Mouse (Mus musculus): ENCODE results near the gene Gm35549. TPM values are rescaled to one million over a fixed set of nuclear protein-coding genes. Genes with fewer than 3 reads are reported as not detected.

Gene Gm35549
- polyA plus RNA-seq, 1 experiment from 2014 or later: not detected

- ATAC-seq (ENCODE audit: insufficient number of reproducible peaks, low FRiP score, low TSS enrichment, low read depth) (no peak), DNase-seq (ENCODE audit: low spot score) (no peak)
- H3K9ac ChIP-seq (ENCODE audit: low read length): no peak overlapping the region
- no peaks in the 10 kb centered on the region for H3K36me3 ChIP-seq (ENCODE audit: control insufficient read depth, insufficient read depth, low read length)
- H3K4me1 ChIP-seq (ENCODE audit: control insufficient read depth, insufficient read depth, low read length): no peaks in the 10 kb centered on the region
- WGBS: 93% methylated on average over 4 of the region's 4 CpGs
- H3K27me3 ChIP-seq (ENCODE audit: control insufficient read depth, insufficient read depth, low read length): no peaks in the 10 kb centered on the region
- no peaks in the 10 kb centered on the region for H3K9me3 ChIP-seq (ENCODE audit: control insufficient read depth, low read length)
- H3K27ac ChIP-seq (replicated peaks; ENCODE audit: low read depth, low read length): no peak overlapping the region
- no peak overlapping the region for H3K4me2 ChIP-seq (ENCODE audit: low read depth, severe bottlenecking)
- H3K4me3 ChIP-seq (ENCODE audit: low read depth, low read length): no peak overlapping the region
Observed at GRCm38 (mm10) chr9:122815239-122815851, 28.5 kb downstream of the Gm35549 start.

- no peak for DNase-seq (ENCODE audit: low spot score)
- 96% methylated on average over 2 of the region's 2 CpGs for WGBS
- Histone ChIP-seq H3K4me1 (ENCODE audit: control insufficient read depth, insufficient read depth, low read length) (no peaks in the 10 kb centered on the region), H3K36me3 (ENCODE audit: control insufficient read depth, insufficient read depth, low read length) (no peaks in the 10 kb centered on the region), H3K9ac (ENCODE audit: low read length) (no peak overlapping the region), H3K27me3 (ENCODE audit: control insufficient read depth, insufficient read depth, low read length) (no peaks in the 10 kb centered on the region), H3K4me3 (ENCODE audit: low read depth, low read length) (no peak overlapping the region), H3K9me3 (ENCODE audit: control insufficient read depth, low read length) (no peaks in the 10 kb centered on the region), H3K27ac (replicated peaks; ENCODE audit: low read depth, low read length) (no peak overlapping the region), H3K4me2 (ENCODE audit: low read depth, severe bottlenecking) (no peak overlapping the region)
- ATAC-seq (ENCODE audit: insufficient number of reproducible peaks, low FRiP score, low TSS enrichment, low read depth): no peak
Observed at GRCm38 (mm10) chr9:122814775-122815174, 29.1 kb downstream of the Gm35549 start.

- no peaks in the 10 kb centered on the region for H3K4me1 ChIP-seq (ENCODE audit: control insufficient read depth, insufficient read depth, low read length)
- ATAC-seq (ENCODE audit: insufficient number of reproducible peaks, low FRiP score, low TSS enrichment, low read depth) (no peak), DNase-seq (ENCODE audit: low spot score) (no peak)
- no peak overlapping the region for H3K4me2 ChIP-seq (ENCODE audit: low read depth, severe bottlenecking)
- WGBS: 84% methylated on average over 5 of the region's 5 CpGs
- H3K27me3 ChIP-seq (ENCODE audit: control insufficient read depth, insufficient read depth, low read length): no peaks in the 10 kb centered on the region
- no peaks in the 10 kb centered on the region for H3K9me3 ChIP-seq (ENCODE audit: control insufficient read depth, low read length)
- H3K27ac ChIP-seq (replicated peaks; ENCODE audit: low read depth, low read length): no peak overlapping the region
- no peaks in the 10 kb centered on the region for H3K36me3 ChIP-seq (ENCODE audit: control insufficient read depth, insufficient read depth, low read length)
- H3K9ac ChIP-seq (ENCODE audit: low read length): no peak overlapping the region
- H3K4me3 ChIP-seq (ENCODE audit: low read depth, low read length): no peak overlapping the region
Observed at GRCm38 (mm10) chr9:122812386-122812785, 31.4 kb downstream of the Gm35549 start.

- WGBS: 89% methylated on average over 3 of the region's 3 CpGs
- Histone ChIP-seq H3K9ac (ENCODE audit: low read length) (no peak overlapping the region), H3K27me3 (ENCODE audit: control insufficient read depth, insufficient read depth, low read length) (no peaks in the 10 kb centered on the region), H3K9me3 (ENCODE audit: control insufficient read depth, low read length) (no peaks in the 10 kb centered on the region), H3K4me1 (ENCODE audit: control insufficient read depth, insufficient read depth, low read length) (peaks cover 5% of the 10 kb centered on the region; the same call in 1 of the 2 replicates), H3K27ac (replicated peaks; ENCODE audit: low read depth, low read length) (no peak overlapping the region), H3K36me3 (ENCODE audit: control insufficient read depth, insufficient read depth, low read length) (no peaks in the 10 kb centered on the region), H3K4me3 (ENCODE audit: low read depth, low read length) (no peak overlapping the region), H3K4me2 (ENCODE audit: low read depth, severe bottlenecking) (no peak overlapping the region)
- ATAC-seq (ENCODE audit: insufficient number of reproducible peaks, low FRiP score, low TSS enrichment, low read depth) (no peak), DNase-seq (ENCODE audit: low spot score) (no peak)
Observed at GRCm38 (mm10) chr9:122810212-122810611, 33.6 kb downstream of the Gm35549 start.

- Histone ChIP-seq H3K9me3 (ENCODE audit: control insufficient read depth, low read length) (no peaks in the 10 kb centered on the region), H3K27ac (replicated peaks; ENCODE audit: low read depth, low read length) (no peak overlapping the region), H3K36me3 (ENCODE audit: control insufficient read depth, insufficient read depth, low read length) (no peaks in the 10 kb centered on the region), H3K27me3 (ENCODE audit: control insufficient read depth, insufficient read depth, low read length) (no peaks in the 10 kb centered on the region), H3K4me2 (ENCODE audit: low read depth, severe bottlenecking) (no peak overlapping the region), H3K4me3 (ENCODE audit: low read depth, low read length) (no peak overlapping the region), H3K9ac (ENCODE audit: low read length) (no peak overlapping the region), H3K4me1 (ENCODE audit: control insufficient read depth, insufficient read depth, low read length) (peaks cover 5% of the 10 kb centered on the region; the same call in 1 of the 2 replicates)
- ATAC-seq (ENCODE audit: insufficient number of reproducible peaks, low FRiP score, low TSS enrichment, low read depth) (no peak), DNase-seq (ENCODE audit: low spot score) (no peak)
- 92% methylated on average over 2 of the region's 2 CpGs for WGBS
Observed at GRCm38 (mm10) chr9:122807186-122807585, 36.6 kb downstream of the Gm35549 start.

GRCm38 (mm10) chr9:122805845-122806341, 37.9 kb downstream of the Gm35549 start:
- H3K36me3 ChIP-seq (ENCODE audit: control insufficient read depth, insufficient read depth, low read length): no peaks in the 10 kb centered on the region
- H3K27ac ChIP-seq (replicated peaks; ENCODE audit: low read depth, low read length): peak overlapping the region; percentile 68
- peak overlapping the region; percentile 76 for H3K9ac ChIP-seq (ENCODE audit: low read length)
- H3K27me3 ChIP-seq (ENCODE audit: control insufficient read depth, insufficient read depth, low read length): no peaks in the 10 kb centered on the region
- H3K9me3 ChIP-seq (ENCODE audit: control insufficient read depth, low read length): no peaks in the 10 kb centered on the region
- peaks cover 5% of the 10 kb centered on the region; the same call in 1 of the 2 replicates for H3K4me1 ChIP-seq (ENCODE audit: control insufficient read depth, insufficient read depth, low read length)
- peak overlapping the region; percentile 81 for H3K4me2 ChIP-seq (ENCODE audit: low read depth, severe bottlenecking)
- WGBS: 15% methylated on average over 10 of the region's 10 CpGs
- peak overlapping the region; percentile 65 for H3K4me3 ChIP-seq (ENCODE audit: low read depth, low read length)
- ATAC-seq (ENCODE audit: insufficient number of reproducible peaks, low FRiP score, low TSS enrichment, low read depth): no peak; the same call in 1 of the 2 replicates
- DNase-seq (ENCODE audit: low spot score): no peak

GRCm38 (mm10) chr9:122805053-122805844, 38.6 kb downstream of the Gm35549 start, which contains the start of gene Tcaim:
TSS of gene Tcaim (plus strand) at chr9:122805539.
- no peaks in the 10 kb centered on the region for H3K36me3 ChIP-seq (ENCODE audit: control insufficient read depth, insufficient read depth, low read length)
- H3K4me2 ChIP-seq (ENCODE audit: low read depth, severe bottlenecking): peak within 1 kb of the TSS; percentile 81
- 6% methylated on average over 42 of the region's 42 CpGs for WGBS
- peak within 1 kb of the TSS; percentile 65 for H3K4me3 ChIP-seq (ENCODE audit: low read depth, low read length)
- H3K27me3 ChIP-seq (ENCODE audit: control insufficient read depth, insufficient read depth, low read length): no peaks in the 10 kb centered on the region
- peaks cover 5% of the 10 kb centered on the region; the same call in 1 of the 2 replicates for H3K4me1 ChIP-seq (ENCODE audit: control insufficient read depth, insufficient read depth, low read length)
- peak within 1 kb of the TSS; percentile 68 for H3K27ac ChIP-seq (replicated peaks; ENCODE audit: low read depth, low read length)
- DNase-seq (ENCODE audit: low spot score) (peak; percentile 91), ATAC-seq (ENCODE audit: insufficient number of reproducible peaks, low FRiP score, low TSS enrichment, low read depth) (peak; percentile 97)
- H3K9me3 ChIP-seq (ENCODE audit: control insufficient read depth, low read length): no peaks in the 10 kb centered on the region
- peak within 1 kb of the TSS; percentile 76 for H3K9ac ChIP-seq (ENCODE audit: low read length)

- ATAC-seq (ENCODE audit: insufficient number of reproducible peaks, low FRiP score, low TSS enrichment, low read depth): no peak
- WGBS: 94% methylated on average over 1 of the region's 1 CpGs
- no peak for DNase-seq (ENCODE audit: low spot score)
- Histone ChIP-seq H3K4me3 (ENCODE audit: low read depth, low read length) (no peak overlapping the region), H3K9ac (ENCODE audit: low read length) (no peak overlapping the region), H3K9me3 (ENCODE audit: control insufficient read depth, low read length) (no peaks in the 10 kb centered on the region), H3K4me1 (ENCODE audit: control insufficient read depth, insufficient read depth, low read length) (no peaks in the 10 kb centered on the region), H3K27ac (replicated peaks; ENCODE audit: low read depth, low read length) (no peak overlapping the region), H3K36me3 (ENCODE audit: control insufficient read depth, insufficient read depth, low read length) (no peaks in the 10 kb centered on the region), H3K4me2 (ENCODE audit: low read depth, severe bottlenecking) (no peak overlapping the region), H3K27me3 (ENCODE audit: control insufficient read depth, insufficient read depth, low read length) (no peaks in the 10 kb centered on the region)
Observed at GRCm38 (mm10) chr9:122786534-122786933, 57.3 kb downstream of the Gm35549 start.

All from limb, embryonic 11.5 days (tissue).